Mouse (Mus musculus) erythroid progenitor cell, adult 5-6 weeks (primary cell): ENCODE measurements around the gene Vwa8. TPM values are rescaled to one million over a fixed set of nuclear protein-coding genes. Genes with fewer than 3 reads are reported as not detected.
"Not testable (repeated sequence)": the region's sequence is repeated elsewhere in the genome, so short reads cannot be mapped to it uniquely, and the experiment has no call there.

ENCODE experiments used
- ATAC-seq: replicated peaks from 2 replicates; pipeline ENCODE4 v1.8.0; 2016; ENCODE audit warnings: moderate number of reproducible peaks, mild to moderate bottlenecking, moderate TSS enrichment, inconsistent platforms; ENCODE audit not compliant: poor library complexity, low FRiP score, severe bottlenecking
- total RNA-seq, 2 experiments: library from RNA; stranded (forward) in 1 of 2; stranded (reverse) in 1 of 2; fragments of 150-400 nt in 1 of 2; fragments of 186-747, 209-891 nt in 1 of 2; gene quantifications; 2 replicates each; pipeline versions ENCODE4 v1.2.3 to v1.2.4; 2015 to 2017; ENCODE audit warnings: low replicate concordance in 2 of 2

Vwa8 gene
- total RNA-seq, 2 experiments from 2014 or later: 2.7 to 5.0 TPM

- no peak for ATAC-seq
Observed at GRCm38 (mm10) chr14:78880879-78881278, 32.0 kb downstream of the Vwa8 start.

- ATAC-seq: no peak
Observed at GRCm38 (mm10) chr14:78881563-78881962, 32.7 kb downstream of the Vwa8 start.

GRCm38 (mm10) chr14:78885915-78886534 is 37.2 kb downstream of the Vwa8 start:
- ATAC-seq: no peak

- no peak for ATAC-seq
Observed at GRCm38 (mm10) chr14:78886566-78887234, 37.8 kb downstream of the Vwa8 start.

- not testable (repeated sequence) for ATAC-seq
Observed at GRCm38 (mm10) chr14:78887494-78887893, 38.6 kb downstream of the Vwa8 start.

- no peak for ATAC-seq
Observed at GRCm38 (mm10) chr14:78895496-78895895, 46.6 kb downstream of the Vwa8 start.

- no peak for ATAC-seq
Observed at GRCm38 (mm10) chr14:78896252-78896651, 47.4 kb downstream of the Vwa8 start.

- ATAC-seq: no peak
Observed at GRCm38 (mm10) chr14:78900770-78901169, 51.9 kb downstream of the Vwa8 start.

- no peak for ATAC-seq
Observed at GRCm38 (mm10) chr14:78908205-78908863, 59.5 kb downstream of the Vwa8 start.

GRCm38 (mm10) chr14:78912076-78912475 is 63.2 kb downstream of the Vwa8 start:
- ATAC-seq: no peak

GRCm38 (mm10) chr14:78914180-78914579 is 65.3 kb downstream of the Vwa8 start:
- no peak for ATAC-seq

- ATAC-seq: no peak
Observed at GRCm38 (mm10) chr14:78916691-78917090, 67.8 kb downstream of the Vwa8 start.

- ATAC-seq: no peak
Observed at GRCm38 (mm10) chr14:78921219-78921618, 72.4 kb downstream of the Vwa8 start.

- no peak for ATAC-seq
Observed at GRCm38 (mm10) chr14:78923631-78924030, 74.8 kb downstream of the Vwa8 start.

- no peak for ATAC-seq
Observed at GRCm38 (mm10) chr14:78924755-78925537, 76.1 kb downstream of the Vwa8 start.

GRCm38 (mm10) chr14:78932094-78932493 is 83.2 kb downstream of the Vwa8 start:
- no peak for ATAC-seq

GRCm38 (mm10) chr14:78933399-78933798 is 84.5 kb downstream of the Vwa8 start:
- no peak for ATAC-seq

GRCm38 (mm10) chr14:78934596-78934995 is 85.7 kb downstream of the Vwa8 start:
- no peak for ATAC-seq

GRCm38 (mm10) chr14:78935796-78936195 is 86.9 kb downstream of the Vwa8 start:
- no peak for ATAC-seq

- no peak for ATAC-seq
Observed at GRCm38 (mm10) chr14:78941741-78942475, 93.1 kb downstream of the Vwa8 start.
